Mouse (Mus musculus) lung, adult 2 months (tissue): ENCODE results near the gene Ntm.

Source experiments
- CTCF ChIP-seq: fragments of 200-500 bp; IDR thresholded peaks from 2 replicates; pipeline ENCODE4 v1.5.1; 2011; ENCODE audit warnings: mild to moderate bottlenecking, low read length, control low read depth; ENCODE audit not compliant: insufficient read depth
- POLR2A ChIP-seq: fragments of 200-500 bp; IDR thresholded peaks from 2 replicates; pipeline ENCODE4 v1.6.1; 2011; ENCODE audit warnings: low read depth, mild to moderate bottlenecking, control low read depth, low read length, borderline replicate concordance; ENCODE audit errors: extremely low read depth

GRCm38 (mm10) chr9:29550107-29550506 is 412.8 kb downstream of the Ntm start:
- TF ChIP-seq CTCF, result no peak
- no peak for TF ChIP-seq POLR2A
